Mouse (Mus musculus): Measurements from ENCODE around the gene Plekhf1.

The Plekhf1 gene

GRCm38 (mm10) chr7:38218631-38219367, 9.0 kb downstream of the Plekhf1 start:
- peak in 1 of 2 experiments; percentile 50 for DNase-seq (ENCODE audit: low spot score in 2 of 2)

GRCm38 (mm10) chr7:38217417-38218171, 10.2 kb downstream of the Plekhf1 start:
- DNase-seq (ENCODE audit: low spot score in 2 of 2), result peak; percentile 34 to 54

GRCm38 (mm10) chr7:38215697-38216096, 12.1 kb downstream of the Plekhf1 start:
- DNase-seq (ENCODE audit: low spot score in 2 of 2), result no peak

- DNase-seq (ENCODE audit: low spot score in 2 of 2), result no peak
Measured at GRCm38 (mm10) chr7:38215281-38215680, 12.5 kb downstream of the Plekhf1 start.

- no peak for DNase-seq (ENCODE audit: low spot score in 2 of 2)
Measured at GRCm38 (mm10) chr7:38214473-38215214, 13.2 kb downstream of the Plekhf1 start.

GRCm38 (mm10) chr7:38212651-38213062, 15.2 kb downstream of the Plekhf1 start:
- no peak for DNase-seq (ENCODE audit: low spot score in 2 of 2)

GRCm38 (mm10) chr7:38209478-38210152, 18.2 kb downstream of the Plekhf1 start:
- DNase-seq (ENCODE audit: low spot score in 2 of 2), result no peak

- no peak for DNase-seq (ENCODE audit: low spot score in 2 of 2)
Measured at GRCm38 (mm10) chr7:38208969-38209368, 18.8 kb downstream of the Plekhf1 start.

- DNase-seq (ENCODE audit: low spot score in 2 of 2), result no peak
Measured at GRCm38 (mm10) chr7:38206564-38206963, 21.3 kb downstream of the Plekhf1 start.

- no peak for DNase-seq (ENCODE audit: low spot score in 2 of 2)
Measured at GRCm38 (mm10) chr7:38205801-38206200, 22.0 kb downstream of the Plekhf1 start.

- DNase-seq (ENCODE audit: low spot score in 2 of 2), result no peak
Measured at GRCm38 (mm10) chr7:38204314-38204713, 23.5 kb downstream of the Plekhf1 start.

- no peak for DNase-seq (ENCODE audit: low spot score in 2 of 2)
Measured at GRCm38 (mm10) chr7:38201290-38201658, 26.5 kb downstream of the Plekhf1 start.

GRCm38 (mm10) chr7:38200606-38201289, 27.1 kb downstream of the Plekhf1 start:
- peak; percentile 81 to 95 for DNase-seq (ENCODE audit: low spot score in 2 of 2)

GRCm38 (mm10) chr7:38199907-38200605, 27.8 kb downstream of the Plekhf1 start:
- DNase-seq (ENCODE audit: low spot score in 2 of 2), result no peak

- no peak for DNase-seq (ENCODE audit: low spot score in 2 of 2)
Measured at GRCm38 (mm10) chr7:38191571-38191970, 36.2 kb downstream of the Plekhf1 start.

- DNase-seq (ENCODE audit: low spot score in 2 of 2), result no peak
Measured at GRCm38 (mm10) chr7:38191146-38191545, 36.7 kb downstream of the Plekhf1 start.

GRCm38 (mm10) chr7:38190056-38190835, 37.6 kb downstream of the Plekhf1 start:
- DNase-seq (ENCODE audit: low spot score in 2 of 2), result no peak

- DNase-seq (ENCODE audit: low spot score in 2 of 2), result no peak
Measured at GRCm38 (mm10) chr7:38189136-38189982, 38.5 kb downstream of the Plekhf1 start.
